In genomic region chr4:75334496-75334895, GRCm38 (mm10) we compare ENCODE assay signal across 28 mouse cellular contexts. TPM values are rescaled to one million over a fixed set of nuclear protein-coding genes. Genes with fewer than 3 reads are reported as not detected.
DNase-seq lines count a peak whose midpoint lies in the region; ATAC-seq and TF ChIP-seq lines count a peak whose summit lies in the region.
"Had no signal": no experiment of that assay in that cellular context is flagged by ENCODE, and none has a peak within 500 bp of the region (broad histone marks: within the 10 kb centered on the region; RNA-seq: fewer than 3 reads in every experiment).

No protein-coding gene starts in this region.

- H3K36me3 ChIP-seq in limb, embryonic 14.5 days (ENCODE audit: control insufficient read depth, insufficient read depth, low read length) = no peaks in the 10 kb centered on the region
- no peaks in the 10 kb centered on the region for H3K36me3 ChIP-seq in limb, embryonic 10.5 days
- H3K36me3 ChIP-seq in kidney, embryonic 16.5 days (ENCODE audit: insufficient read depth, low read length) = no peaks in the 10 kb centered on the region
- H3K36me3 ChIP-seq: hindbrain, embryonic 10.5 days; hindbrain, embryonic 15.5 days; midbrain, embryonic 10.5 days; midbrain, embryonic 15.5 days; neural tube, embryonic 12.5 days; stomach, embryonic 15.5 days had no signal

- peak; percentile 67 for DNase-seq in limb, embryonic 14.5 days (ENCODE audit: low spot score)
- DNase-seq in limb, embryonic 10.5 days (ENCODE audit: low spot score) = no peak
- DNase-seq in brain, embryonic 14.5 days (ENCODE audit: low read depth) = peak; percentile 17
- DNase-seq in cerebellum, adult 11-12 months = peak; percentile 55
- DNase-seq in cerebellum, adult 9-11 months = peak; percentile 78
- DNase-seq in adrenal gland, postnatal 10 days = no peak
- DNase-seq: adrenal gland, postnatal 14 days; B cell, adult 2 months; gastrocnemius, postnatal 10 days; heart, postnatal 14 days; kidney, adult 11 months; kidney, postnatal 25 days; left cerebral cortex, postnatal 4 days; liver; lung, adult 2 months; thymus, postnatal 14 days had no signal

- peaks cover under 1% of the 10 kb centered on the region for H3K4me1 ChIP-seq in limb, embryonic 14.5 days (ENCODE audit: control insufficient read depth, insufficient read depth, low read length)
- no peaks in the 10 kb centered on the region for H3K4me1 ChIP-seq in limb, embryonic 10.5 days
- no peaks in the 10 kb centered on the region for H3K4me1 ChIP-seq in kidney, embryonic 16.5 days (ENCODE audit: insufficient read depth, low read length)
- H3K4me1 ChIP-seq: hindbrain, embryonic 10.5 days; hindbrain, embryonic 15.5 days; midbrain, embryonic 10.5 days; midbrain, embryonic 15.5 days; neural tube, embryonic 12.5 days; stomach, embryonic 15.5 days had no signal

- H3K4me2 ChIP-seq in limb, embryonic 14.5 days (replicated peaks; ENCODE audit: low read depth, low read length, severe bottlenecking) = no peak overlapping the region
- H3K4me2 ChIP-seq in kidney, embryonic 16.5 days (replicated peaks; ENCODE audit: low read depth, low read length) = no peak overlapping the region
- H3K4me2 ChIP-seq: hindbrain, embryonic 15.5 days; midbrain, embryonic 15.5 days; neural tube, embryonic 12.5 days; stomach, embryonic 15.5 days had no signal

- TF ChIP-seq POLR2A in limb, embryonic 14.5 days (IDR thresholded peaks at IDR 0.05; ENCODE audit: borderline replicate concordance, extremely low read depth, insufficient read depth, insufficient read length) = no peak
- TF ChIP-seq POLR2A in brain, embryonic 14.5 days (IDR thresholded peaks at IDR 0.05; ENCODE audit: borderline replicate concordance, extremely low read depth, insufficient read depth, insufficient read length, poor library complexity, severe bottlenecking) = no peak

- H3K27ac ChIP-seq in limb, embryonic 14.5 days (replicated peaks; ENCODE audit: low read depth, low read length) = no peak overlapping the region
- H3K27ac ChIP-seq in limb, embryonic 10.5 days = no peak overlapping the region
- H3K27ac ChIP-seq in kidney, embryonic 16.5 days (ENCODE audit: low read length) = no peak overlapping the region
- H3K27ac ChIP-seq: hindbrain, embryonic 10.5 days; hindbrain, embryonic 15.5 days; liver, embryonic 14.5 days; midbrain, embryonic 10.5 days; midbrain, embryonic 15.5 days; neural tube, embryonic 12.5 days; stomach, embryonic 15.5 days had no signal

- ATAC-seq in limb, embryonic 14.5 days (ENCODE audit: low FRiP score, low read depth) = no peak
- no peak for ATAC-seq in granulocyte monocyte progenitor cell, adult 5-6 weeks (replicated peaks; ENCODE audit: poor library complexity, severe bottlenecking)
- no peak for ATAC-seq in kidney, embryonic 16.5 days (ENCODE audit: low FRiP score, low TSS enrichment)
- ATAC-seq: forebrain, embryonic 14.5 days; inflammation-experienced regulatory T-cells, adult 6 months; midbrain, embryonic 15.5 days had no signal

- H3K4me3 ChIP-seq in limb, embryonic 14.5 days (replicated peaks; ENCODE audit: low read length) = no peak overlapping the region
- H3K4me3 ChIP-seq in limb, embryonic 10.5 days = no peak overlapping the region
- no peak overlapping the region for H3K4me3 ChIP-seq in kidney, embryonic 16.5 days (ENCODE audit: low read length)
- H3K4me3 ChIP-seq: hindbrain, embryonic 10.5 days; hindbrain, embryonic 15.5 days; midbrain, embryonic 10.5 days; midbrain, embryonic 15.5 days; myocyte; neural tube, embryonic 12.5 days; stomach, embryonic 15.5 days had no signal

- TF ChIP-seq CTCF in brain, embryonic 14.5 days (IDR thresholded peaks at IDR 0.05; ENCODE audit: borderline replicate concordance, extremely low read depth, insufficient read depth, insufficient read length) = no peak

- H3K9me3 ChIP-seq in limb, embryonic 14.5 days (ENCODE audit: control insufficient read depth, low read length) = no peaks in the 10 kb centered on the region
- no peaks in the 10 kb centered on the region for H3K9me3 ChIP-seq in limb, embryonic 10.5 days (replicated peaks)
- H3K9me3 ChIP-seq in kidney, embryonic 16.5 days (ENCODE audit: low read length) = no peaks in the 10 kb centered on the region
- H3K9me3 ChIP-seq: hindbrain, embryonic 10.5 days; hindbrain, embryonic 15.5 days; midbrain, embryonic 10.5 days; midbrain, embryonic 15.5 days; neural tube, embryonic 12.5 days; stomach, embryonic 15.5 days had no signal

- H3K9ac ChIP-seq in limb, embryonic 14.5 days (ENCODE audit: low read depth, low read length, severe bottlenecking) = no peak overlapping the region
- no peak overlapping the region for H3K9ac ChIP-seq in kidney, embryonic 16.5 days (replicated peaks; ENCODE audit: low read length)
- H3K9ac ChIP-seq: hindbrain, embryonic 15.5 days; liver, embryonic 14.5 days; midbrain, embryonic 15.5 days; neural tube, embryonic 12.5 days; stomach, embryonic 15.5 days had no signal

- no peaks in the 10 kb centered on the region for H3K27me3 ChIP-seq in limb, embryonic 14.5 days (ENCODE audit: control insufficient read depth, insufficient read depth, low read length)
- no peaks in the 10 kb centered on the region for H3K27me3 ChIP-seq in limb, embryonic 10.5 days (ENCODE audit: low read depth, poor library complexity, severe bottlenecking)
- no peaks in the 10 kb centered on the region for H3K27me3 ChIP-seq in kidney, embryonic 16.5 days (ENCODE audit: insufficient read depth, low read length)
- H3K27me3 ChIP-seq: hindbrain, embryonic 15.5 days; midbrain, embryonic 15.5 days; neural tube, embryonic 12.5 days; stomach, embryonic 15.5 days had no signal

- 91% methylated on average over 2 of the region's 2 CpGs for WGBS in limb, embryonic 14.5 days
- 95% methylated on average over 2 of the region's 2 CpGs for WGBS in limb, embryonic 10.5 days
- 93% methylated on average over 2 of the region's 2 CpGs for WGBS in kidney, embryonic 16.5 days

RNA-seq across cellular contexts. Expression of gene Dmac1, which starts 56.4 kb away (rescaled TPM):
- polyA plus RNA-seq in limb, embryonic 14.5 days (2012; rRNA removed) = 92.3 and 112 TPM in 2 replicates
- polyA plus RNA-seq in limb, embryonic 14.5 days (2014; fragmentation: Nextera tagmentation; extraction: Ambion mirVana) = 129 and 130 TPM in 2 replicates
- 99.6 and 105 TPM in 2 replicates for polyA plus RNA-seq in limb, embryonic 10.5 days (2016; fragmentation: Nextera tagmentation; extraction: Ambion mirVana)
- 59.7 and 93.0 TPM in 2 replicates for polyA plus RNA-seq in brain, embryonic 14.5 days (2012; rRNA removed)
- 113 and 147 TPM in 2 replicates for total RNA-seq in granulocyte monocyte progenitor cell, adult 5-6 weeks (2014; fragmentation: Nextera tagmentation)
- total RNA-seq in granulocyte monocyte progenitor cell, adult 5-6 weeks (2017) = 73.2 and 82.7 TPM in 2 replicates
- 10 to 100 TPM; 68.1 to 71.9 TPM for total RNA-seq in adrenal gland, postnatal 10 days (2021)
- polyA plus RNA-seq in kidney, embryonic 16.5 days (2015; fragmentation: Nextera tagmentation; extraction: Ambion mirVana) = 114 and 117 TPM in 2 replicates

Comparison
In these comparisons a context has a peak if more than half of its experiments do, and no peak if none do; other contexts are left out.
1. DNase-seq: peak in limb, embryonic 14.5 days (single experiment), brain, embryonic 14.5 days (single experiment), cerebellum, adult 11-12 months (single experiment) and cerebellum, adult 9-11 months (single experiment); none in limb, embryonic 10.5 days (single experiment) and adrenal gland, postnatal 10 days (single experiment).